Mouse (Mus musculus) lung, postnatal 0 days (tissue): ENCODE measurements around the gene Gm20388. TPM values are rescaled to one million over a fixed set of nuclear protein-coding genes. Genes with fewer than 3 reads are reported as not detected.

ENCODE experiments used
- ATAC-seq: fragments of 200-750 bp; cut with Nextera tagmentation; 2 replicates; pipeline ENCODE4 v1.8.0; 2017; ENCODE audit warnings: moderate library complexity
- DNase-seq: peaks from one replicate; pipeline ENCODE4 v3.0.0-alpha.2; 2016; ENCODE audit warnings: low spot score
- H3K27ac ChIP-seq: fragments of 300-500 bp; sonication (generic); 2 replicates; pipeline ENCODE4 v1.5.1; 2014; ENCODE audit warnings: antibody characterized with exemption, mild to moderate bottlenecking, low read length, mixed read lengths
- H3K27me3 ChIP-seq: fragments of 300-500 bp; sonication (generic); replicated peaks from 2 replicates; pipeline ENCODE4 v1.6.1; 2014; ENCODE audit warnings: low read length, mixed read lengths; ENCODE audit not compliant: insufficient read depth
- H3K36me3 ChIP-seq: fragments of 300-500 bp; sonication (generic); 2 replicates; pipeline ENCODE4 v1.6.1; 2014; ENCODE audit warnings: low read length, mixed read lengths; ENCODE audit not compliant: insufficient read depth
- H3K4me1 ChIP-seq: fragments of 300-500 bp; sonication (generic); 2 replicates; pipeline ENCODE4 v1.6.1; 2014; ENCODE audit warnings: antibody characterized with exemption, low read depth, low read length, mixed read lengths; ENCODE audit not compliant: insufficient read depth
- H3K4me2 ChIP-seq: fragments of 300-500 bp; sonication (generic); replicated peaks from 2 replicates; pipeline ENCODE4 v1.6.1; 2014; ENCODE audit warnings: low read depth, mild to moderate bottlenecking, low read length, moderate library complexity, mixed read lengths
- H3K4me3 ChIP-seq: fragments of 300-500 bp; sonication (generic); 2 replicates; pipeline ENCODE4 v1.5.1; 2014; ENCODE audit warnings: low read depth, low read length
- H3K9ac ChIP-seq: fragments of 300-500 bp; sonication (generic); replicated peaks from 2 replicates; pipeline ENCODE4 v1.6.1; 2014; ENCODE audit warnings: low read depth, mild to moderate bottlenecking
- H3K9me3 ChIP-seq: fragments of 300-500 bp; sonication (generic); 2 replicates; pipeline ENCODE4 v1.6.1; 2016; ENCODE audit warnings: low read length, mixed read lengths
- CTCF ChIP-seq: IDR thresholded peaks from 2 replicates; pipeline ENCODE4 v1.5.1; 2016; ENCODE audit warnings: antibody characterized with exemption, mild to moderate bottlenecking
- EP300 ChIP-seq: IDR thresholded peaks from 2 replicates; pipeline ENCODE4 v1.6.1; 2016; ENCODE audit warnings: antibody characterized with exemption, mild to moderate bottlenecking, control low read depth
- WGBS: fragments of 180-500 bp; shearing (Covaris S2); extraction: QIAGEN DNeasy Blood & Tissue Kit; methylation state at CpG from one replicate; pipeline ENCODE4 v1.1.7; 2014; 5-methylcytosine and 5-hydroxymethylcytosine counted together
- polyA plus RNA-seq: library from polyadenylated mRNA; unstranded; fragments of >200 nt; fragmentation: Nextera tagmentation; extraction: Ambion mirVana; gene quantifications from 2 replicates; pipeline ENCODE4 v1.2.1, GENCODE M21; 2015

Gene Gm20388
- polyA plus RNA-seq, 1 experiment from 2014 or later, result not detected

- WGBS, result 70% methylated on average over 6 of the region's 6 CpGs
- Histone ChIP-seq H3K27ac (no peak overlapping the region), H3K9me3 (no peaks in the 10 kb centered on the region), H3K4me1 (no peaks in the 10 kb centered on the region), H3K36me3 (no peaks in the 10 kb centered on the region), H3K9ac (no peak overlapping the region), H3K27me3 (no peaks in the 10 kb centered on the region), H3K4me3 (no peak overlapping the region), H3K4me2 (no peak overlapping the region)
- ATAC-seq, result no peak
- TF ChIP-seq EP300 (no peak), CTCF (no peak)
- DNase-seq, result no peak
Measured at GRCm38 (mm10) chr8:122245161-122245560, 2334.5 kb downstream of the Gm20388 start.

- H3K4me3 ChIP-seq, result no peak overlapping the region
- no peak overlapping the region for H3K27ac ChIP-seq
- TF ChIP-seq EP300, result no peak
- TF ChIP-seq CTCF, result no peak
- no peak for DNase-seq
- H3K4me1 ChIP-seq, result no peaks in the 10 kb centered on the region
- H3K9me3 ChIP-seq, result no peaks in the 10 kb centered on the region
- no peak overlapping the region for H3K4me2 ChIP-seq
- no peaks in the 10 kb centered on the region for H3K27me3 ChIP-seq
- WGBS, result 38% methylated on average over 12 of the region's 12 CpGs
- no peak overlapping the region for H3K9ac ChIP-seq
- no peaks in the 10 kb centered on the region for H3K36me3 ChIP-seq
- ATAC-seq, result no peak
Measured at GRCm38 (mm10) chr8:122246257-122247211, 2335.9 kb downstream of the Gm20388 start.

GRCm38 (mm10) chr8:122251739-122252138 lies 2341.1 kb downstream of the Gm20388 start:
- Histone ChIP-seq H3K4me2 (no peak overlapping the region), H3K4me1 (no peaks in the 10 kb centered on the region), H3K27me3 (no peaks in the 10 kb centered on the region), H3K4me3 (no peak overlapping the region), H3K9me3 (no peaks in the 10 kb centered on the region), H3K27ac (no peak overlapping the region), H3K9ac (no peak overlapping the region), H3K36me3 (no peaks in the 10 kb centered on the region)
- no peak for ATAC-seq
- 75% methylated on average over 1 of the region's 1 CpGs for WGBS
- DNase-seq, result no peak
- TF ChIP-seq EP300, result no peak
- no peak for TF ChIP-seq CTCF

- no peaks in the 10 kb centered on the region for H3K36me3 ChIP-seq
- no peak overlapping the region for H3K27ac ChIP-seq
- DNase-seq (no peak), ATAC-seq (no peak)
- no peaks in the 10 kb centered on the region for H3K4me1 ChIP-seq
- H3K9me3 ChIP-seq, result no peaks in the 10 kb centered on the region
- TF ChIP-seq CTCF (no peak), EP300 (no peak)
- H3K9ac ChIP-seq, result no peak overlapping the region
- WGBS, result 51% methylated on average over 5 of the region's 5 CpGs
- no peaks in the 10 kb centered on the region for H3K27me3 ChIP-seq
- no peak overlapping the region for H3K4me2 ChIP-seq
- no peak overlapping the region for H3K4me3 ChIP-seq
Measured at GRCm38 (mm10) chr8:122252366-122252765, 2341.7 kb downstream of the Gm20388 start.

- Histone ChIP-seq H3K4me1 (no peaks in the 10 kb centered on the region), H3K27me3 (no peaks in the 10 kb centered on the region), H3K9ac (no peak overlapping the region), H3K9me3 (no peaks in the 10 kb centered on the region), H3K27ac (no peak overlapping the region), H3K36me3 (no peaks in the 10 kb centered on the region), H3K4me2 (no peak overlapping the region), H3K4me3 (no peak overlapping the region)
- ATAC-seq (no peak), DNase-seq (peak; percentile 50)
- 71% methylated on average over 2 of the region's 2 CpGs for WGBS
- TF ChIP-seq CTCF, result peak; percentile 99
- TF ChIP-seq EP300, result no peak
Measured at GRCm38 (mm10) chr8:122259351-122259750, 2348.7 kb downstream of the Gm20388 start.

GRCm38 (mm10) chr8:122260755-122261154 lies 2350.1 kb downstream of the Gm20388 start:
- WGBS, result 44% methylated on average over 9 of the region's 9 CpGs
- no peak for ATAC-seq
- no peaks in the 10 kb centered on the region for H3K27me3 ChIP-seq

More at GRCm38 (mm10) chr8:122260755-122261154, 2350.1 kb downstream of the Gm20388 start:
- Histone ChIP-seq H3K4me2 (no peak overlapping the region), H3K9ac (no peak overlapping the region), H3K27ac (no peak overlapping the region), H3K36me3 (no peaks in the 10 kb centered on the region), H3K9me3 (no peaks in the 10 kb centered on the region), H3K4me3 (no peak overlapping the region), H3K4me1 (no peaks in the 10 kb centered on the region)
- no peak for TF ChIP-seq EP300
- TF ChIP-seq CTCF, result no peak
- no peak for DNase-seq
